Mouse (Mus musculus): ENCODE data around the gene Elk3.

Elk3 gene

DNA sequence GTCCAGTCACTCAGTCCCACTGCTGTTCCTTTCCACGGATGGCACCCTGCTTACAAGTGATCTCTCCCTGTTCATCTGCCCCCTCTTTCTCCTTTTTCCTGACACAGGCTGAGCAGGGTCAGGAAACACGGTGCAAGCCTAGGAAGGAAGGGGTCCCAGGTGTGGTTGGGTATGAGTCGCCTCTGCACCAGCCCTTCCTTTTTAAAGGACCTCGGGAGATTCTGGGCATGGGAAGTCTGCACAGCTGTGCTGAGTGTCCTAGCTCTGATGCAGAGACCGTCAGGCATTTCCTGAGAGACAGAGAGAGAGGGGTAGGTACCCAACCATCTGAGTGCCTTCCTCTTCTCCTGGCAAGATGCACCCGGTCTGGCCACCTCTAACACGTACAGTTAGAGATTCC lies 12.7 kb downstream of the Elk3 start:
- in situ Hi-C loops (cut with MboI; ENCODE audit: unreplicated experiment in 2 of 2) = loop anchor here (5.0 to 25.0 kb wide), 3 partner anchors 124 to 279 kb away; no protein-coding TSS in a partner anchor

GRCm38 (mm10) chr10:93297774-93298173 lies 13.2 kb downstream of the Elk3 start:
- in situ Hi-C loops (cut with MboI; ENCODE audit: unreplicated experiment in 2 of 2) = loop anchor here (5.0 to 25.0 kb wide), 3 partner anchors 125 to 280 kb away; no protein-coding TSS in a partner anchor

DNA sequence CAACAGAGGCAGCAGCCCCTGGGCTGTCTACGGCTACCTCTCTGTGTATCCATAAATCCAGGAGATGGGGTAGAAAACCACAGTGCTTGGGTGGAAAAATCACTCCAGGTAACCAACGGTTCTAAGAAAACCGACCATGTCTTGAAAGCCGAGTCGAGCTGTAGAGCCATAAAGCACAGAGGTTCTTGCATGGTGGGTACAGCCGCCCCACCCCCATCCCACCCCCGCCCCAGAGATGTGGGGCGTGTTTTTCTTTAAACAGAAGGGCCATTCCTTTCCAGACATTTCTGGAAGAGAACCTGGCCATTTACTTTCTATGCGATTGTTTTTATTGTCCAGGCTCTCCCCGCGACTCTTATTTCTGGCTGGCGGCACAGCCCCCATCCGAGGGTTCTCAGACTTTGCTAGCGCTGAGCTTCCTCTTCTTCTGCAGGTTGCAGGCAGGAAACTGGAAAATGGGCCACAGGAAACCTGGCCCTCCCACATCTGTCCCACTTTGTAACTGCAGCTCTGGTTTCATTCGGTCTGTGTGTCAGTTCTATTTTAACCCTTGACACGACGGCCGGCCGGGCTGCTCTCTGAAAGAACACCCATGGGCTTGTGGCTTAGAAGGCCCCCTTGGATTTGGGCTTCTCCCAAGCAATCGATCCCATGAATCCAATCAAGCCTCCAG lies 16.3 kb downstream of the Elk3 start:
- in situ Hi-C loops (cut with MboI; ENCODE audit: unreplicated experiment in 2 of 2) = loop anchor here (5.0 to 25.0 kb wide), 3 partner anchors 128 to 283 kb away; no protein-coding TSS in a partner anchor

DNA sequence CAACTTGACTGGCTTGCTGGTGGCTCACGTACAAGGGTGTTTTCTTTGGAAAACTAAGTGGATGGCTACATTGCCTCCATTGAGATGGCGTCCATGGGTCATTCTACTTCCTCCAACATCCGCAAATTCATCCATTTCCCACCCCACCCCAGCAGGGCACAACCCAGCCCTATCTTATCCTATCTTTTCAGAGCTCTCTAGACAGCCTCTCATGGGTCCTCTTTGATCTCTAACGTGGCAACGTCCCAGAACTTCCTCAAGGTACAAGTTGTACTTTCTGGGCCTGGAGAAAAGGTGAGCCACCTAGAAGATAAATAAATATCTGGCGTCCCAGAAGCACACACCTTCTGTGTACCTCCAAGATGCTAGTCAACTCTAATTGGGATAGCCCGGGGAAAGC lies 17.3 kb downstream of the Elk3 start:
- in situ Hi-C loops (cut with MboI; ENCODE audit: unreplicated experiment in 2 of 2) = loop anchor here in 1 of 2 experiments (25.0 kb wide), 1 partner anchor 269 kb away; no protein-coding TSS in a partner anchor

DNA sequence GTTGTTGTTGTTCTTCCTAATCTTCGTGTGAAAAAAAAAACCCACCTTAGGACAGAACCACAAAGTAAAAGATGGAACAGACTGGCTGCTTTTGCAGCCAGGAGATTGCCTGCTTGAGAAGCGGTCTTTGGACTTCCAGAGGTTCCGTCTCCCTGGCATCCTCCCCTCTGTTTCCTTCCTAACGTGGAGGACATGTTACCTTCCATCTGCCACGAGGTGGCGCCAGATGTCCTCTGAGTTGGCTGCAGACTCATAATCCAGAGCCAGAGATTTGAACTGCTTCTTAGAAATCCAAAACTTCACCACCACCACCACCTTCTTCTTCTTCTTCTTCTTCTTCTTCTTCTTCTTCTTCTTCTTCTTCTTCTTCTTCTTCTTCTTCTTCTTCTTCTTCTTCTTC lies 19.1 kb downstream of the Elk3 start:
- in situ Hi-C loops (cut with MboI; ENCODE audit: unreplicated experiment in 2 of 2) = loop anchor here in 1 of 2 experiments (25.0 kb wide), 1 partner anchor 270 kb away; no protein-coding TSS in a partner anchor

DNA sequence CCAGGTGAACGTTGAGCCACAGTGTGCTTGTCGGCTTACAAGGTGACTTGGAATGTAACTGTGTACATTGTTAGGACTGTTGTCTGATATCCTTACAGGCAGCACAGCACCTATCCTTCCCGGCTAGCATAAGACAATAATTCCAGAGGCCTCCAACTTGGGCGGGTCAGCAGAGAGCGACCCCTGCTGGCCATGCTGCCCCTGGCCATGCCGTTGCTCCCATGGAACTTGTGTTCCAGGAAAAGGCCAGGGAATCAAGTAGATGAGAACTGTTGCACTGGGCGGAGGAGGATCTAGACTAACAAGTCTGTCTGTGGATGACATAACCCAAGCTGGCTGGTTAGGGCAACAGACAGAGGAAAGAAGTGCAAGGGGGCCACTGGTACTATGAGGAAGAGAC lies 19.6 kb downstream of the Elk3 start:
- in situ Hi-C loops (cut with MboI; ENCODE audit: unreplicated experiment in 2 of 2) = loop anchor here in 1 of 2 experiments (25.0 kb wide), 1 partner anchor 271 kb away; no protein-coding TSS in a partner anchor

GRCm38 (mm10) chr10:93289404-93289803 lies 21.5 kb downstream of the Elk3 start:
- in situ Hi-C loops (cut with MboI; ENCODE audit: unreplicated experiment in 2 of 2) = loop anchor here (5.0 to 25.0 kb wide), 4 partner anchors 133 to 273 kb away; no protein-coding TSS in a partner anchor

- in situ Hi-C loops (cut with MboI; ENCODE audit: unreplicated experiment in 2 of 2) = loop anchor here (5.0 to 25.0 kb wide), 4 partner anchors 134 to 274 kb away; no protein-coding TSS in a partner anchor
These were observed 22.6 kb downstream of the Elk3 start for GRCm38 (mm10) chr10:93288336-93288735.

DNA sequence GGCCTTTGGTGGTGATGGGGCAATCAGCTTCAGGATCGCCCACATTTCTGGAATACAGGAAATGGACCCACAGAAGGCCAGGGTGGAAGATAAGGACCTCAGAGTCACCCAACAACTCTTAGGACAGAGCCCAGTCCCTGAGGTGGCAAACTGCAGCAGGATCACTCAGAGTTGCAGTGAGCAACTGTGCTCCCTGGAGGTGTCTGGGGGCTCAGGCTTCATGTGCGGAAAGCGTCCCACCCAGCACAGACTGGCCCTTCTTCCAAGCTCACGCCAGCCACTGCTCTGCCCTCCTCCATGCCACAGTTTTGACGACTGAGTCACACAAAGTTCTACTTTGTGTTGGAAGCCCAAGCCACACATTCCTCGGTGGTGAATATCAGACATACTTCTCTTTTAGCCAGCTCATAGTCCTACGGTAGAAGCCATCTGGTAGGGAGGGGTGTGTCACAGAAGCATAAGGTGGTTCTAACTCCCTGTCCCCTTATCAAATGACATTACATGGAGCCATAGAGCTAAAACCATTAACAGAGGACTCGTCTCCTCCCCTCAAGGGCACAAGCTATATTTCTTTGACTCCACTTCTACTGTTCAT lies 23.3 kb downstream of the Elk3 start:
- in situ Hi-C loops (cut with MboI; ENCODE audit: unreplicated experiment in 2 of 2) = loop anchor here (5.0 to 25.0 kb wide), 4 partner anchors 133 to 275 kb away; no protein-coding TSS in a partner anchor

DNA sequence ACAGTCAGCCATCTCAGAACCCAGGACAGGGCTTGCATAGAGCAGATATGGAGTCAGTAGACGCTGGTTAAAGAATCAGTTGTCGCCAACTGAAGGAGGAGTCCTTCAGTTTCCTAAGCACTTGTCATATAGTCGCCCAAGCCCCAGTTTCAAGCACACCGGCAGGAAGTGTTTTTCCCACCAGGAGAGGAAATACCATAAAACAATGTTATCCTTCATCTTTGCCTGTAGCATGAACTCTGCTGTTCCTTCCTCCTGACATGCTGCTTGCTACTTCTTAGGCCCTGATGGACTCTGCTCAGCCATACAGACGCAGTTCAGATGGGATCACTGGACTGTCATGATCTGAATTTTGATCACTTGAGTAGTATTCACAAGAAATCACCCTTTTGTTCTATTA lies 25.4 kb downstream of the Elk3 start:
- in situ Hi-C loops (cut with MboI; ENCODE audit: unreplicated experiment in 2 of 2) = loop anchor here (5.0 to 25.0 kb wide), 4 partner anchors 131 to 277 kb away; no protein-coding TSS in a partner anchor

- in situ Hi-C loops (cut with MboI; ENCODE audit: unreplicated experiment in 2 of 2) = loop anchor here (5.0 to 25.0 kb wide), 4 partner anchors 36 to 279 kb away; no protein-coding TSS in a partner anchor
These were observed 27.7 kb downstream of the Elk3 start for GRCm38 (mm10) chr10:93283258-93283657.

- in situ Hi-C loops (cut with MboI; ENCODE audit: unreplicated experiment in 2 of 2) = loop anchor here (5.0 to 25.0 kb wide), 4 partner anchors 35 to 280 kb away; no protein-coding TSS in a partner anchor
These were observed 28.4 kb downstream of the Elk3 start for GRCm38 (mm10) chr10:93282526-93282964.

DNA sequence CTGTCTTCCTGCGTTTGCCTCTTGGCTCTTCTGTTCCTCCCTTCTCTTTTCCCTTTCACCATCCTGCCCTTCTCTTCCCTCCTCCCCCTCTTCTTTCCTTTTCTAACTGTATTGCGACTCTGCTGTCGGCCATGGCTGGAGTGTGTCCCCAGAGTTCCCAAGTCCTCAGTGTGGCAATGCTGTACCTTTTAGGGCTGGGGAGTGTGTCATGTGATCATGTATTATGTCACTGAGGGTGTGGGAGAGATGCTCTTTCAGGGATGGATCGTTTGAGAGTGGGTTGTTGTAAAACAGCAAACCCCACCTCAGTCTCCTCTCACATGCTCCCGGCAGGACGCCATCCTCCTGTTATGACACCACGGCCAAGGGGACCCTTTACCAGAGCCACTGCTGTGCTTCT lies 29.8 kb downstream of the Elk3 start:
- in situ Hi-C loops (cut with MboI; ENCODE audit: unreplicated experiment in 2 of 2) = loop anchor here (5.0 to 25.0 kb wide), 4 partner anchors 34 to 281 kb away; no protein-coding TSS in a partner anchor

DNA sequence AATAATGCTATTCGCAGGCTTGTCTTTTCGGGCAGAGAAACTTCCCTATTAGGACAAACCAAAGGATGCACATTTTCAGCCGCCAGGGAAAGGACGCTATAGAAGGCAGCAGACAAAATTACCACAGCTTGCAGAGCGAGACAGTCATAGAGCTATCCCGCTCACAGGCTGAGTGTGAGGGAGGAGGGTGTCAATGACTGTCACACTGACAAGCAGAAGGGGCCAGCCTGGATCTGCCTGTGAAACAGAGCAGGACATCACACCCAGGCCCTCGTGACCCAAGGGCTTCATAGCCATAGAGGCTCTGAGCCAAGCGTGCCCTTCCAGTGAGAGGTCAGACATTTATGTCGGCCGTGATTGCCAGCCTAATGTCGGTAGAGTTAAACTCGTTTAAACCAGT lies 30.3 kb downstream of the Elk3 start:
- in situ Hi-C loops (cut with MboI; ENCODE audit: unreplicated experiment in 2 of 2) = loop anchor here (5.0 to 25.0 kb wide), 4 partner anchors 33 to 282 kb away; no protein-coding TSS in a partner anchor

- in situ Hi-C loops (cut with MboI; ENCODE audit: unreplicated experiment in 2 of 2) = loop anchor here in 1 of 2 experiments (25.0 kb wide), 1 partner anchor 283 kb away; no protein-coding TSS in a partner anchor
These were observed 31.9 kb downstream of the Elk3 start for GRCm38 (mm10) chr10:93279062-93279461.

- in situ Hi-C loops (cut with MboI; ENCODE audit: unreplicated experiment in 2 of 2) = loop anchor here in 1 of 2 experiments (25.0 kb wide), 1 partner anchor 284 kb away; no protein-coding TSS in a partner anchor
These were observed 32.6 kb downstream of the Elk3 start for GRCm38 (mm10) chr10:93278361-93278760.

DNA sequence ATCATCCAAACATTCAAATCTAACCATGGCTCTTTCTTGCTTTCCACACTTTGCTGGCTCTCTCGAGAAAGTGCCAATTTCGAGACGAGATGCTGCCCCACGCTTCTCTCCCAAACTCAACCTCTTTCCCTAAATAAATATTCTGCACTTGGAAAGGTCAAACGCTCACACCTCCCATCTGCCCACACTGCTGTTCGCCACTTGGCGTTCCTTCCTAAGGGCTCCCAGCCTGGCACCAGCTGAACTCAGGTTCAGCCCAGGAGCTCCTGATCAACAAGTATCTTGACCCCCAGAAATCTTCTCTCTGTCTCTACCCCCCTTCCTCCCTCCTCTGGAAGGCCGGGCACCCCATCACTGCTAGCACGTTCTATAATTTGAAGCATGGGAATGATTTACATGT lies 34.1 kb downstream of the Elk3 start:
- in situ Hi-C loops (cut with MboI; ENCODE audit: unreplicated experiment in 2 of 2) = loop anchor here in 1 of 2 experiments (25.0 kb wide), 1 partner anchor 285 kb away; no protein-coding TSS in a partner anchor

GRCm38 (mm10) chr10:93276349-93276763 lies 34.6 kb downstream of the Elk3 start:
- in situ Hi-C loops (cut with MboI; ENCODE audit: unreplicated experiment in 2 of 2) = loop anchor here in 1 of 2 experiments (25.0 kb wide), 1 partner anchor 286 kb away; no protein-coding TSS in a partner anchor

DNA sequence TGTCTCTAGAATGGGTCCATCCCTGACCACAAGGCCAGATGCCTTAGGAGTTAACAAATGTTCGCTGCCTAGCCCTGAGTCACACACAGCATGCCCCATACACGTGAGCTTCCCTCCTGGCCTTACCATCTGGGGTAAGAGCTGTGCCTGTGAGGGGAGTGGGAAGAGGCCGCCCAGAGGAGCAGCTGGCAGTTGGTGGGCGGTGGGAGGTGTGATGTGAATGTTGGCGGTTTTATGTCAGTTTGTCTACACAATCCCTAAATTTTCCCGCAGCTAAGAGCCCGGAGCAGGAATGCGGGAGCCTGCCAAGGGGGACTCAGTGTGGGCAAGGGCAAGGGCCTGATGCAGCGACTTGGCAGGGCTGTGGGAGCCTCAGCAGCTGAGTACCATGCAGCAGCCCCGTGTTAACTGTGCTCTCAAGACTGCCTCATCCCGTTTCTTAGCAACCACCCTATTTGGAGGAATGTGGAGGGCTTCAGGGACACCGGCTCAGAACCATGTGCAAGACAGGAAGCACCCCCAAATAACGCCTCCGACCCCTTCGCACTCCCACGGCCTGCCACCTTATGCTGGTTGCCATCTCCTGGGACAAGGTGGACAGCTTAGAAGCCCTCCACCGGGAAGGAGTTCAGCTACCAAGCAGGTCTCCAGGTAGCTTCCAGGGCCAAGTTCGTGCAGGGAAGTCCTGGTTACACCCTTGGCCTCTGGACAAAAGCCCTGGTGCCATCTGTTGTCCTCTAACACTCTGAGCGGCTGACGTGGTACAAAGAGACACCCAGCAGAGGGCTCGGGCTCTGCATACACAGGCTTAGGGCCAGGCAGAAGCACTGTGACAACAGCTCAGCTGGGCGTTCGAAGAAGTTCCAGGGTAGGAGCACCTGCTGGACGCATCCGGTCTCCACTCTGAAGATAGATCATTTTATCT lies 35.5 kb downstream of the Elk3 start:
- in situ Hi-C loops (cut with MboI; ENCODE audit: unreplicated experiment in 2 of 2) = loop anchor here in 1 of 2 experiments (25.0 kb wide), 1 partner anchor 287 kb away; no protein-coding TSS in a partner anchor
